Mouse (Mus musculus): ENCODE data around the gene Actg2. TPM values are rescaled to one million over a fixed set of nuclear protein-coding genes. Genes with fewer than 3 reads are reported as not detected.

The Actg2 gene
- polyA plus RNA-seq, 1 experiment from 2014 or later = 2,265 TPM

GRCm38 (mm10) chr6:83499078-83499477, 37.0 kb downstream of the Actg2 start:
- Histone ChIP-seq H3K4me2 (replicated peaks; ENCODE audit: low read depth) (no peak overlapping the region), H3K27ac (ENCODE audit: low read depth, low read length) (no peak overlapping the region), H3K9ac (ENCODE audit: low read depth, low read length) (no peak overlapping the region), H3K4me1 (replicated peaks; ENCODE audit: control insufficient read depth, insufficient read depth, low read length) (no peaks in the 10 kb centered on the region), H3K36me3 (ENCODE audit: control insufficient read depth, insufficient read depth) (peaks cover 27% of the 10 kb centered on the region), H3K9me3 (ENCODE audit: control insufficient read depth) (no peaks in the 10 kb centered on the region), H3K27me3 (replicated peaks; ENCODE audit: control insufficient read depth, insufficient read depth, low read length) (no peaks in the 10 kb centered on the region), H3K4me3 (ENCODE audit: low read depth, low read length) (no peak overlapping the region)
- WGBS = 92% methylated on average over 10 of the region's 10 CpGs
- ATAC-seq = no peak
- TF ChIP-seq CTCF (IDR thresholded peaks at IDR 0.05; ENCODE audit: low read depth) = no peak

GRCm38 (mm10) chr6:83496753-83497710, 39.0 kb downstream of the Actg2 start:
- Histone ChIP-seq H3K27me3 (replicated peaks; ENCODE audit: control insufficient read depth, insufficient read depth, low read length) (no peaks in the 10 kb centered on the region), H3K4me3 (ENCODE audit: low read depth, low read length) (no peak overlapping the region), H3K36me3 (ENCODE audit: control insufficient read depth, insufficient read depth) (peaks cover 39% of the 10 kb centered on the region), H3K9ac (ENCODE audit: low read depth, low read length) (no peak overlapping the region), H3K27ac (ENCODE audit: low read depth, low read length) (no peak overlapping the region), H3K9me3 (ENCODE audit: control insufficient read depth) (no peaks in the 10 kb centered on the region), H3K4me2 (replicated peaks; ENCODE audit: low read depth) (no peak overlapping the region), H3K4me1 (replicated peaks; ENCODE audit: control insufficient read depth, insufficient read depth, low read length) (no peaks in the 10 kb centered on the region)
- TF ChIP-seq CTCF (IDR thresholded peaks at IDR 0.05; ENCODE audit: low read depth) = no peak
- ATAC-seq = no peak
- 87% methylated on average over 22 of the region's 22 CpGs for WGBS

GRCm38 (mm10) chr6:83496009-83496752, 39.9 kb downstream of the Actg2 start:
- Histone ChIP-seq H3K27me3 (replicated peaks; ENCODE audit: control insufficient read depth, insufficient read depth, low read length) (no peaks in the 10 kb centered on the region), H3K36me3 (ENCODE audit: control insufficient read depth, insufficient read depth) (peaks cover 39% of the 10 kb centered on the region), H3K9me3 (ENCODE audit: control insufficient read depth) (no peaks in the 10 kb centered on the region), H3K4me1 (replicated peaks; ENCODE audit: control insufficient read depth, insufficient read depth, low read length) (no peaks in the 10 kb centered on the region), H3K4me3 (ENCODE audit: low read depth, low read length) (no peak overlapping the region), H3K4me2 (replicated peaks; ENCODE audit: low read depth) (no peak overlapping the region), H3K9ac (ENCODE audit: low read depth, low read length) (no peak overlapping the region), H3K27ac (ENCODE audit: low read depth, low read length) (no peak overlapping the region)
- 84% methylated on average over 9 of the region's 9 CpGs for WGBS
- ATAC-seq = no peak
- TF ChIP-seq CTCF (IDR thresholded peaks at IDR 0.05; ENCODE audit: low read depth) = no peak

- 54% methylated on average over 4 of the region's 4 CpGs for WGBS
- H3K4me1 ChIP-seq (replicated peaks; ENCODE audit: control insufficient read depth, insufficient read depth, low read length) = no peaks in the 10 kb centered on the region
Measured at GRCm38 (mm10) chr6:83490622-83491021, 45.4 kb downstream of the Actg2 start.

GRCm38 (mm10) chr6:83488200-83488599, 47.9 kb downstream of the Actg2 start:
- Histone ChIP-seq H3K4me3 (ENCODE audit: low read depth, low read length) (no peak overlapping the region), H3K9ac (ENCODE audit: low read depth, low read length) (no peak overlapping the region), H3K4me1 (replicated peaks; ENCODE audit: control insufficient read depth, insufficient read depth, low read length) (no peaks in the 10 kb centered on the region), H3K36me3 (ENCODE audit: control insufficient read depth, insufficient read depth) (peaks cover 56% of the 10 kb centered on the region), H3K9me3 (ENCODE audit: control insufficient read depth) (no peaks in the 10 kb centered on the region), H3K27ac (ENCODE audit: low read depth, low read length) (no peak overlapping the region), H3K4me2 (replicated peaks; ENCODE audit: low read depth) (no peak overlapping the region), H3K27me3 (replicated peaks; ENCODE audit: control insufficient read depth, insufficient read depth, low read length) (no peaks in the 10 kb centered on the region)
- ATAC-seq = no peak
- no peak for TF ChIP-seq CTCF (IDR thresholded peaks at IDR 0.05; ENCODE audit: low read depth)
- WGBS = 87% methylated on average over 5 of the region's 5 CpGs

More at GRCm38 (mm10) chr6:83490622-83491021, 45.4 kb downstream of the Actg2 start:
- no peak for ATAC-seq
- H3K4me2 ChIP-seq (replicated peaks; ENCODE audit: low read depth) = no peak overlapping the region
- no peak overlapping the region for H3K4me3 ChIP-seq (ENCODE audit: low read depth, low read length)
- H3K27ac ChIP-seq (ENCODE audit: low read depth, low read length) = no peak overlapping the region
- H3K36me3 ChIP-seq (ENCODE audit: control insufficient read depth, insufficient read depth) = peaks cover 64% of the 10 kb centered on the region
- no peak overlapping the region for H3K9ac ChIP-seq (ENCODE audit: low read depth, low read length)
- H3K27me3 ChIP-seq (replicated peaks; ENCODE audit: control insufficient read depth, insufficient read depth, low read length) = no peaks in the 10 kb centered on the region
- no peak for TF ChIP-seq CTCF (IDR thresholded peaks at IDR 0.05; ENCODE audit: low read depth)
- H3K9me3 ChIP-seq (ENCODE audit: control insufficient read depth) = no peaks in the 10 kb centered on the region

- Histone ChIP-seq H3K4me3 (ENCODE audit: low read depth, low read length) (no peak overlapping the region), H3K36me3 (ENCODE audit: control insufficient read depth, insufficient read depth) (peaks cover 56% of the 10 kb centered on the region), H3K9ac (ENCODE audit: low read depth, low read length) (no peak overlapping the region), H3K27me3 (replicated peaks; ENCODE audit: control insufficient read depth, insufficient read depth, low read length) (no peaks in the 10 kb centered on the region), H3K27ac (ENCODE audit: low read depth, low read length) (no peak overlapping the region), H3K4me2 (replicated peaks; ENCODE audit: low read depth) (no peak overlapping the region), H3K4me1 (replicated peaks; ENCODE audit: control insufficient read depth, insufficient read depth, low read length) (no peaks in the 10 kb centered on the region), H3K9me3 (ENCODE audit: control insufficient read depth) (no peaks in the 10 kb centered on the region)
- no peak for TF ChIP-seq CTCF (IDR thresholded peaks at IDR 0.05; ENCODE audit: low read depth)
- ATAC-seq = no peak
- WGBS = 78% methylated on average over 4 of the region's 4 CpGs
Measured at GRCm38 (mm10) chr6:83487298-83487697, 48.8 kb downstream of the Actg2 start.
